Mouse (Mus musculus): ENCODE results near the gene Arhgap27. TPM values are rescaled to one million over a fixed set of nuclear protein-coding genes. Genes with fewer than 3 reads are reported as not detected.

The Arhgap27 gene
- polyA plus RNA-seq, 1 experiment from 2014 or later: 3.2 TPM

DNA sequence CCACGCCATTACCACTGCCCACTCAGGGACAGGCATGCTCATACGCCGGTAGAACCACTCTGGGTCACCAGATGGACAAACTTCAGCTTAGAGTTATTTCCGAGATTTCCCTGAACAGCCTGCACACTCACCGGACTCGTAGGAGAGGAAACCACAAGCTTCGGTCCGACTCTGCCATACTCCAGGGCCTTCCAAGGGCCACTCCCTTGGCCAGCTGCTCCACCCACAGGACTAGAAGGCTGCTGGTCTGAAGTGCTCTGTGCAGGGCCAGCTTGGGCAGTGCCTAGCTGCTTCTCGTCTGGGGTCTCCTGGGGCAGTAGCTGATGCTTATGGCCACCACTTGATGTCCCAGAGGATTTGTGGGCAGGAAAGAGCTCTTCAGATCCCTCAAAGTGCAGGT, 23.3 kb upstream of the Arhgap27 start:
- no peak overlapping the region for H3K9ac ChIP-seq (replicated peaks)
- H3K36me3 ChIP-seq (replicated peaks; ENCODE audit: insufficient read depth, low read length): peaks cover 29% of the 10 kb centered on the region
- H3K27me3 ChIP-seq (ENCODE audit: insufficient read depth, low read length): no peaks in the 10 kb centered on the region
- DNase-seq (no peak), ATAC-seq (no peak)
- no peak overlapping the region for H3K4me2 ChIP-seq (ENCODE audit: low read depth, low read length)
- no peaks in the 10 kb centered on the region for H3K9me3 ChIP-seq (ENCODE audit: low read length)
- WGBS (ENCODE audit: insufficient replicate concordance): 76% methylated on average over 9 of the region's 9 CpGs
- no peak overlapping the region for H3K27ac ChIP-seq (ENCODE audit: low read depth)
- H3K4me1 ChIP-seq (ENCODE audit: insufficient read depth): peaks cover 2% of the 10 kb centered on the region; the same call in 1 of the 2 replicates
- no peak overlapping the region for H3K4me3 ChIP-seq (ENCODE audit: low read depth, low read length)
- TF ChIP-seq EP300 (IDR thresholded peaks at IDR 0.05; ENCODE audit: low read depth) (no peak), CTCF (IDR thresholded peaks at IDR 0.05; ENCODE audit: low read depth) (no peak)

DNA sequence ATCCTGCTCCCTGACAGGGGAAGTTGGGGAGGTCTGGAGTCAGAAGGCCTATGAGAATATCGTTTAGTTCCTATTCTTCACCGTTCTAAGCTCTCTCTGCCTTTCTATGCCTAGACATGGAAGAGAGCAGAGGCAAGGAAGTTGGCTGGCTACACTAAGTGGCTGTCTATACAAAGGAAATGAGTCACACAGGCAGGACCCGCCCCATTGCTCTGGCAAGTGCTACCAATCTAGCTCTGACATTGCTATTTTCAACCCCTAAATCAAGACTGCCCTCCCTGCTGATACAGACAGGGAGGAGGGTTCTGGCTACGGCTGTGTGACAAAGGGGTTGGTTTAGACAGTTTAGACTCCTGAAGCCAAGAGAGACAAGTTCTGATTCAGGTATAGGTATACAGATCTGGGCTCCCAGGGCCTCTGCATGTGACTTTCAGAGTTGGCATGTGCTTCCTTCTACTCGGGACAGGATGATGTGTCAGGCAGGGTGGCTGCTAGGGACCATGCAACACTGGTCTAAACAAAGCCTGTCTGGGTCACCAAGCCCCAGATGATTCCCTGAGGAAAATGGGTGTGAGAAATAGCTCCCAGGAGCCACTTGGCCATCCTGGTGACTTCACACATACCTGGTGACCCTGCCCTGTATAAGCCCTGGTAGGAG, 18.6 kb upstream of the Arhgap27 start:
- Histone ChIP-seq H3K9me3 (ENCODE audit: low read length) (no peaks in the 10 kb centered on the region), H3K36me3 (replicated peaks; ENCODE audit: insufficient read depth, low read length) (peaks cover 51% of the 10 kb centered on the region), H3K27me3 (ENCODE audit: insufficient read depth, low read length) (no peaks in the 10 kb centered on the region), H3K9ac (replicated peaks) (no peak overlapping the region), H3K4me3 (ENCODE audit: low read depth, low read length) (no peak overlapping the region), H3K4me1 (ENCODE audit: insufficient read depth) (peaks cover 2% of the 10 kb centered on the region; the same call in 1 of the 2 replicates), H3K4me2 (ENCODE audit: low read depth, low read length) (no peak overlapping the region), H3K27ac (ENCODE audit: low read depth) (peak overlapping the region; percentile 24)
- DNase-seq: no peak
- 29% methylated on average over 5 of the region's 5 CpGs for WGBS (ENCODE audit: insufficient replicate concordance)
- ATAC-seq: peak; percentile 60
- TF ChIP-seq EP300 (IDR thresholded peaks at IDR 0.05; ENCODE audit: low read depth): no peak
- no peak for TF ChIP-seq CTCF (IDR thresholded peaks at IDR 0.05; ENCODE audit: low read depth)

DNA sequence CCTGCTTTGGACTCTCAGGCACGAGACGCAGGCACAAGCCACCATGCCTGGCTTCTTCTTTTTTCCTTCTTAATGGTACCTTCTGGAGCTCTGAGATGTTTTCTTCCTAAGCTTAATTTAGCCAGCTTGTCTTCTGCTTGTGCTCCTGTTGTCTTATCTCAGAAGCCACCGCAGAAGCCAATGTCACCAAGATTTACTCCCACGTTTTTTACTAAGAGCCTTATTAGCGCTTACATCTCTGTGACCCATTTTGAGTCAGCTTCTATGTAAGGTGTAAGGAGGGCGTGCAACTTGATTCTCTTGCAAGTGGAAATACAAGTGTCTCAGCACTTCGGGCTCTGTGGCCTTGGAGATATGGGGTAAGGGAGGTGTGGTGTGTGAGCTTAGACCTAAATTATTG, 18.0 kb upstream of the Arhgap27 start:
- DNase-seq (no peak), ATAC-seq (no peak)
- Histone ChIP-seq H3K27ac (ENCODE audit: low read depth) (peak overlapping the region; percentile 24; the same call in 1 of the 2 replicates), H3K9ac (replicated peaks) (no peak overlapping the region), H3K9me3 (ENCODE audit: low read length) (no peaks in the 10 kb centered on the region), H3K36me3 (replicated peaks; ENCODE audit: insufficient read depth, low read length) (peaks cover 51% of the 10 kb centered on the region), H3K4me3 (ENCODE audit: low read depth, low read length) (no peak overlapping the region), H3K4me1 (ENCODE audit: insufficient read depth) (peaks cover 2% of the 10 kb centered on the region; the same call in 1 of the 2 replicates), H3K4me2 (ENCODE audit: low read depth, low read length) (no peak overlapping the region), H3K27me3 (ENCODE audit: insufficient read depth, low read length) (no peaks in the 10 kb centered on the region)
- 66% methylated on average over 7 of the region's 7 CpGs for WGBS (ENCODE audit: insufficient replicate concordance)
- TF ChIP-seq CTCF (IDR thresholded peaks at IDR 0.05; ENCODE audit: low read depth) (no peak), EP300 (IDR thresholded peaks at IDR 0.05; ENCODE audit: low read depth) (no peak)

DNA sequence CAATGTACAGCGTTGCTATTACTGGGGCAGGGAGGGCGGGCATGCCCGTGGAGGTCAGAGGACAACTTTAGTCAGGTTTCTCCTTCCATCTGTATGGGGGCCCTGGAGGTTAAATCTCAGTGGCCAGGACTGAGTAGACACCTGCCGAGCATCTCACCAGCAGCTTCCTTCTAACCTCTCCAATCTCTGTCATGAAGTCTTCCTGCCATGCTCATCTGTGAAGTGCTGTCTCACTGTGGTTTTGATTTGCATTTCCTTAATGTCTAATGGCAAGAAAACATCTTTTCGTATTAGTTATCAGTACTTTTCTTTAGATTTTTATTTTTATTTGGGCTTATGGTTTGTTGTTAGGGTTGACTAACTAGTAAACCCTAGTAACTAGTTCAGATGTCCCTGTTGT, 17.0 kb upstream of the Arhgap27 start:
- Histone ChIP-seq H3K9ac (replicated peaks) (no peak overlapping the region), H3K36me3 (replicated peaks; ENCODE audit: insufficient read depth, low read length) (peaks cover 49% of the 10 kb centered on the region), H3K9me3 (ENCODE audit: low read length) (no peaks in the 10 kb centered on the region), H3K27me3 (ENCODE audit: insufficient read depth, low read length) (no peaks in the 10 kb centered on the region), H3K4me1 (ENCODE audit: insufficient read depth) (peaks cover 2% of the 10 kb centered on the region; the same call in 1 of the 2 replicates), H3K4me2 (ENCODE audit: low read depth, low read length) (no peak overlapping the region), H3K27ac (ENCODE audit: low read depth) (no peak overlapping the region), H3K4me3 (ENCODE audit: low read depth, low read length) (no peak overlapping the region)
- ATAC-seq (no peak), DNase-seq (no peak)
- TF ChIP-seq CTCF (IDR thresholded peaks at IDR 0.05; ENCODE audit: low read depth) (no peak), EP300 (IDR thresholded peaks at IDR 0.05; ENCODE audit: low read depth) (no peak)
- WGBS (ENCODE audit: insufficient replicate concordance): 69% methylated on average over 5 of the region's 5 CpGs

DNA sequence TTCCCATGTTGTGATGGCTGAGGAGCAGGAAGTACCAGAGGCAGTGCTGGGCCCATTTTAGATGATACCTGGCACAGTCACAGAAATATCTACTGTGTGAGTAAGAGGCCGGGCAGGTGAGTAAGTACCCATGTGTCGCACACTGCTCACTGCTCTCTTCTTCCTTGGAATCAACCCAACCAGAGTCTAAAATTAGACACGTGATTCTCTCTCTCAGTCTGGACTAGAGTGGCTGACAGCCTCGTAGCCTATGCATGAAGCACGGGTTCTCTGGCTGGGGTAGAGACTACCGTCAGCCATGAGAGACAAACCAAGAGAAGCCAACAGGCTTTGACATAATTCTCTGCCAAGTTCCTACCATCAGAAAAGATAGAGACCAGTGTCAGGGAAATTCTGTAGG, 14.8 kb upstream of the Arhgap27 start:
- DNase-seq: no peak
- Histone ChIP-seq H3K4me3 (ENCODE audit: low read depth, low read length) (no peak overlapping the region), H3K36me3 (replicated peaks; ENCODE audit: insufficient read depth, low read length) (peaks cover 59% of the 10 kb centered on the region), H3K4me2 (ENCODE audit: low read depth, low read length) (no peak overlapping the region), H3K27me3 (ENCODE audit: insufficient read depth, low read length) (no peaks in the 10 kb centered on the region), H3K27ac (ENCODE audit: low read depth) (no peak overlapping the region), H3K9me3 (ENCODE audit: low read length) (no peaks in the 10 kb centered on the region), H3K4me1 (ENCODE audit: insufficient read depth) (peaks cover 3% of the 10 kb centered on the region; the same call in 1 of the 2 replicates), H3K9ac (replicated peaks) (no peak overlapping the region)
- TF ChIP-seq CTCF (IDR thresholded peaks at IDR 0.05; ENCODE audit: low read depth): no peak
- no peak for TF ChIP-seq EP300 (IDR thresholded peaks at IDR 0.05; ENCODE audit: low read depth)
- ATAC-seq: no peak
- WGBS (ENCODE audit: insufficient replicate concordance): 85% methylated on average over 6 of the region's 6 CpGs

DNA sequence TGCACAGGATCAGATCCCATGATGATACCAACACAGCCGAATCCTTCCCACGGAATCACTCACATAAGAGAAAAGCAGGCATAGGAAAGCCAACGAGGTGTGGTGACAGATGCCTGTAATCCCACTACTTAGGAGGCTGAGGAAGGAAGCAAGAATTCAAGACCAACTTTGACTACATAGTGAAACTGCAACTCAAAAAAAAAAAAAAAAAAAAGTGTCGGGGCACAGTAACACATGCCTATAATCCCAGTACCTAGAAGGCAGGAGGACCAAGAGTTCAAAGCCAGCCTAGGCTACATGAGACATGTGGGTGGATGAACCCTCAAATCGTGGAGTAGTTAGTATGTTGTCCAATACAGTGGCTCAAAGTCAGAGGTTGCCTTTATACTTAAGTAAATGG, 12.3 kb upstream of the Arhgap27 start:
- Histone ChIP-seq H3K27ac (ENCODE audit: low read depth) (no peak overlapping the region), H3K4me2 (ENCODE audit: low read depth, low read length) (no peak overlapping the region), H3K36me3 (replicated peaks; ENCODE audit: insufficient read depth, low read length) (peaks cover 69% of the 10 kb centered on the region), H3K4me1 (ENCODE audit: insufficient read depth) (peaks cover 6% of the 10 kb centered on the region), H3K4me3 (ENCODE audit: low read depth, low read length) (no peak overlapping the region), H3K9ac (replicated peaks) (no peak overlapping the region), H3K27me3 (ENCODE audit: insufficient read depth, low read length) (no peaks in the 10 kb centered on the region), H3K9me3 (ENCODE audit: low read length) (no peaks in the 10 kb centered on the region)
- 67% methylated on average over 5 of the region's 5 CpGs for WGBS (ENCODE audit: insufficient replicate concordance)
- TF ChIP-seq CTCF (IDR thresholded peaks at IDR 0.05; ENCODE audit: low read depth) (no peak), EP300 (IDR thresholded peaks at IDR 0.05; ENCODE audit: low read depth) (no peak)
- ATAC-seq (no peak), DNase-seq (no peak)
